Mouse (Mus musculus): ENCODE results near the gene Upk1a.

The Upk1a gene

GRCm38 (mm10) chr7:30602583-30602982 is 10.1 kb downstream of the Upk1a start:
- no peak for DNase-seq (ENCODE audit: low spot score)

GRCm38 (mm10) chr7:30600651-30601050 is 12.0 kb downstream of the Upk1a start:
- no peak for DNase-seq (ENCODE audit: low spot score)

GRCm38 (mm10) chr7:30599933-30600353 is 12.7 kb downstream of the Upk1a start:
- no peak for DNase-seq (ENCODE audit: low spot score)

GRCm38 (mm10) chr7:30598786-30599185 is 13.9 kb downstream of the Upk1a start, which contains the start of gene Zbtb32:
Gene Zbtb32, minus strand, starts transcription at chr7:30598909.
- no peak for DNase-seq (ENCODE audit: low spot score)

GRCm38 (mm10) chr7:30596811-30597210 is 15.8 kb downstream of the Upk1a start:
- no peak for DNase-seq (ENCODE audit: low spot score)

- no peak for DNase-seq (ENCODE audit: low spot score)
Measured at GRCm38 (mm10) chr7:30596093-30596492, 16.6 kb downstream of the Upk1a start.

- no peak for DNase-seq (ENCODE audit: low spot score)
Measured at GRCm38 (mm10) chr7:30594510-30595024, 18.1 kb downstream of the Upk1a start.

- no peak for DNase-seq (ENCODE audit: low spot score)
Measured at GRCm38 (mm10) chr7:30593579-30594509, 18.8 kb downstream of the Upk1a start.

GRCm38 (mm10) chr7:30592772-30593423 is 19.7 kb downstream of the Upk1a start:
- no peak for DNase-seq (ENCODE audit: low spot score)

GRCm38 (mm10) chr7:30591605-30591951 is 21.1 kb downstream of the Upk1a start:
- no peak for DNase-seq (ENCODE audit: low spot score)

- no peak for DNase-seq (ENCODE audit: low spot score)
Measured at GRCm38 (mm10) chr7:30590927-30591604, 21.6 kb downstream of the Upk1a start.

- peak; percentile 78 for DNase-seq (ENCODE audit: low spot score)
Measured at GRCm38 (mm10) chr7:30589435-30590301, 23.0 kb downstream of the Upk1a start.

GRCm38 (mm10) chr7:30588676-30589434 is 23.8 kb downstream of the Upk1a start, which contains the start of gene Kmt2b:
Gene Kmt2b, minus strand, starts transcription at chr7:30588726.
- DNase-seq (ENCODE audit: low spot score) = peak; percentile 96

GRCm38 (mm10) chr7:30587842-30588667 is 24.6 kb downstream of the Upk1a start:
- DNase-seq (ENCODE audit: low spot score) = peak; percentile 47

- DNase-seq (ENCODE audit: low spot score) = no peak
Measured at GRCm38 (mm10) chr7:30586455-30587020, 26.1 kb downstream of the Upk1a start.

- DNase-seq (ENCODE audit: low spot score) = no peak
Measured at GRCm38 (mm10) chr7:30585170-30585569, 27.5 kb downstream of the Upk1a start.

GRCm38 (mm10) chr7:30584339-30584738 is 28.3 kb downstream of the Upk1a start:
- DNase-seq (ENCODE audit: low spot score) = no peak

GRCm38 (mm10) chr7:30581547-30581946 is 31.1 kb downstream of the Upk1a start:
- no peak for DNase-seq (ENCODE audit: low spot score)

GRCm38 (mm10) chr7:30579950-30580349 is 32.7 kb downstream of the Upk1a start:
- no peak for DNase-seq (ENCODE audit: low spot score)

Measured in adipocyte (in vitro differentiated cells).